In the genomic region with DNA sequence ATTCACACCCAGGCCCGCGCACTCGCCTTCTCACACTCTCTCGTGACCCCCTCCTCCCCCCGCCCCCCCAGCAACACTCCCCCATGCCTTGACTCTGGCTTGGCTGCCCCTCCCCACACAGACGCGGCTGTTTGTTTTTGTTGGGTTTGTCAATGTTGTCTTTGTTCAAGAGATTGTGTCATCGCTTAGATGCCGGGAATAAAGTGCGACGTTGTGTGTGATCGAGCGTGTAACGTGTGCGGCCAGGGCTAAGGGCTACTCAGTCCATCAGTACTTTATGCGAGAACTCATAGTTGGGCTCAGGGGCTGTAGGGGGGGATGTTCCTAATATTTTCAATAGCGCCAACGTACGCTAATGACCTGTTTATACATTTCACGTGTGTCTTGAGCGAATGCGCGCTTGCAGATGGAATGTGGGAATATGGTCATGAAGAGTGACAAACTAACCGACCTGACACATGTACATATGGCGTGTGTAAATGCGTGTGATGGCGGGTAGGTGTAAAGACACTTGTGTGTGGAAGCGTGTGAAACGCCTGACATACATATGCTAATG, we compare ENCODE assay signal across 7 mouse cellular contexts. TPM values are rescaled to one million over a fixed set of nuclear protein-coding genes. Genes with fewer than 3 reads are reported as not detected.
A peak's percentile ranks its signal among the peaks of the same experiment; 100 is the strongest.
DNase-seq lines count a peak whose midpoint lies in the region; ATAC-seq and TF ChIP-seq lines count a peak whose summit lies in the region.

No protein-coding gene starts in this region.

- WGBS in embryonic facial prominence, embryonic 15.5 days, result under 1% methylated on average over 29 of the region's 29 CpGs
- under 1% methylated on average over 29 of the region's 29 CpGs for WGBS in intestine, embryonic 15.5 days
- under 1% methylated on average over 29 of the region's 29 CpGs for WGBS in lung, embryonic 14.5 days

- peak overlapping the region; percentile 40 for H3K9ac ChIP-seq in embryonic facial prominence, embryonic 15.5 days
- H3K9ac ChIP-seq in intestine, embryonic 15.5 days, result peak overlapping the region; percentile 72
- H3K9ac ChIP-seq in lung, embryonic 14.5 days, result peak overlapping the region; percentile 74

- TF ChIP-seq CTCF in lung, embryonic 14.5 days (IDR thresholded peaks at IDR 0.05; ENCODE audit: low read depth), result no peak

- peak overlapping the region; percentile 91 for H3K27ac ChIP-seq in embryonic facial prominence, embryonic 15.5 days (replicated peaks)
- H3K27ac ChIP-seq in intestine, embryonic 15.5 days, result peak overlapping the region; percentile 93
- peak overlapping the region; percentile 94 for H3K27ac ChIP-seq in lung, embryonic 14.5 days (ENCODE audit: low read depth)

- no peaks in the 10 kb centered on the region for H3K9me3 ChIP-seq in embryonic facial prominence, embryonic 15.5 days (replicated peaks)
- no peaks in the 10 kb centered on the region for H3K9me3 ChIP-seq in intestine, embryonic 15.5 days
- H3K9me3 ChIP-seq in lung, embryonic 14.5 days (ENCODE audit: low read depth, low read length), result no peaks in the 10 kb centered on the region

- no peaks in the 10 kb centered on the region for H3K27me3 ChIP-seq in embryonic facial prominence, embryonic 15.5 days
- no peaks in the 10 kb centered on the region for H3K27me3 ChIP-seq in intestine, embryonic 15.5 days (replicated peaks)
- H3K27me3 ChIP-seq in lung, embryonic 14.5 days (ENCODE audit: insufficient read depth, low read length), result peaks cover 18% of the 10 kb centered on the region
- no peaks in the 10 kb centered on the region for H3K27me3 ChIP-seq in splenic B cell, adult 2 months (ENCODE audit: control insufficient read depth, insufficient read depth, low read length, poor library complexity, severe bottlenecking)

- H3K4me3 ChIP-seq in embryonic facial prominence, embryonic 15.5 days (replicated peaks), result peak overlapping the region; percentile 64
- H3K4me3 ChIP-seq in intestine, embryonic 15.5 days (replicated peaks), result peak overlapping the region; percentile 55
- H3K4me3 ChIP-seq in lung, embryonic 14.5 days (ENCODE audit: low read depth, low read length), result peak overlapping the region; percentile 61

- ATAC-seq in embryonic facial prominence, embryonic 15.5 days (ENCODE audit: insufficient number of reproducible peaks, low FRiP score, low TSS enrichment, low read depth), result no peak
- no peak; the same call in 1 of the 2 replicates for ATAC-seq in intestine, embryonic 15.5 days
- ATAC-seq in lung, embryonic 14.5 days (ENCODE audit: insufficient read depth), result peak; percentile 12; the same call in 1 of the 2 replicates

- peaks cover 12% of the 10 kb centered on the region for H3K36me3 ChIP-seq in embryonic facial prominence, embryonic 15.5 days
- no peaks in the 10 kb centered on the region for H3K36me3 ChIP-seq in intestine, embryonic 15.5 days
- H3K36me3 ChIP-seq in lung, embryonic 14.5 days (ENCODE audit: insufficient read depth), result peaks cover 11% of the 10 kb centered on the region
- no peaks in the 10 kb centered on the region for H3K36me3 ChIP-seq in splenic B cell, adult 2 months (ENCODE audit: control insufficient read depth, insufficient read depth, low read length, poor library complexity, severe bottlenecking)

- peak; percentile 46 for DNase-seq in urinary bladder, postnatal 14 days (ENCODE audit: low spot score)
- no peak for DNase-seq in urinary bladder, postnatal 4 days (ENCODE audit: low spot score in 2 of 2)
- DNase-seq in lung, embryonic 14.5 days, result peak; percentile 65
- peak; percentile 24 for DNase-seq in splenic B cell, adult 2 months (ENCODE audit: low read depth, low spot score)
- DNase-seq in testis, postnatal 14 days (ENCODE audit: low spot score), result no peak

- H3K4me1 ChIP-seq in embryonic facial prominence, embryonic 15.5 days, result peaks cover 61% of the 10 kb centered on the region
- peaks cover 43% of the 10 kb centered on the region for H3K4me1 ChIP-seq in intestine, embryonic 15.5 days (replicated peaks)
- H3K4me1 ChIP-seq in lung, embryonic 14.5 days (ENCODE audit: insufficient read depth), result peaks cover 9% of the 10 kb centered on the region; the same call in 1 of the 2 replicates

- peak overlapping the region; percentile 95 for H3K4me2 ChIP-seq in embryonic facial prominence, embryonic 15.5 days (replicated peaks)
- peak overlapping the region; percentile 96 for H3K4me2 ChIP-seq in intestine, embryonic 15.5 days (replicated peaks)
- H3K4me2 ChIP-seq in lung, embryonic 14.5 days, result peak overlapping the region; percentile 92

RNA-seq across cellular contexts. Expression of a gene that starts 0.8 kb away (rescaled TPM):
- 55.8 and 57.4 TPM in 2 replicates for polyA plus RNA-seq in embryonic facial prominence, embryonic 15.5 days (2015; fragmentation: Nextera tagmentation; extraction: Ambion mirVana)
- polyA plus RNA-seq in intestine, embryonic 15.5 days (2015; fragmentation: Nextera tagmentation; extraction: Ambion mirVana), result 57.9 and 58.5 TPM in 2 replicates
- 68.3 and 70.4 TPM in 2 replicates for polyA plus RNA-seq in lung, embryonic 14.5 days (2014; fragmentation: Nextera tagmentation; extraction: Ambion mirVana)

RNA-seq across cellular contexts. Expression of a gene that starts 9.8 kb away (rescaled TPM):
- polyA plus RNA-seq in embryonic facial prominence, embryonic 15.5 days (2015; fragmentation: Nextera tagmentation; extraction: Ambion mirVana), result 71.8 and 72.2 TPM in 2 replicates
- 60.6 and 63.9 TPM in 2 replicates for polyA plus RNA-seq in intestine, embryonic 15.5 days (2015; fragmentation: Nextera tagmentation; extraction: Ambion mirVana)
- polyA plus RNA-seq in lung, embryonic 14.5 days (2014; fragmentation: Nextera tagmentation; extraction: Ambion mirVana), result 58.5 and 60.2 TPM in 2 replicates

RNA-seq across cellular contexts. Expression of a gene that starts 21.0 kb away (rescaled TPM):
- 150 and 173 TPM in 2 replicates for polyA plus RNA-seq in embryonic facial prominence, embryonic 15.5 days (2015; fragmentation: Nextera tagmentation; extraction: Ambion mirVana)
- polyA plus RNA-seq in intestine, embryonic 15.5 days (2015; fragmentation: Nextera tagmentation; extraction: Ambion mirVana), result 131 and 134 TPM in 2 replicates
- polyA plus RNA-seq in lung, embryonic 14.5 days (2014; fragmentation: Nextera tagmentation; extraction: Ambion mirVana), result 118 and 119 TPM in 2 replicates

RNA-seq across cellular contexts. Expression of a gene that starts 34.0 kb away (rescaled TPM):
- polyA plus RNA-seq in embryonic facial prominence, embryonic 15.5 days (2015; fragmentation: Nextera tagmentation; extraction: Ambion mirVana), result 5.0 and 5.9 TPM in 2 replicates
- 2.9 and 4.1 TPM in 2 replicates for polyA plus RNA-seq in intestine, embryonic 15.5 days (2015; fragmentation: Nextera tagmentation; extraction: Ambion mirVana)
- 5.7 and 6.3 TPM in 2 replicates for polyA plus RNA-seq in lung, embryonic 14.5 days (2014; fragmentation: Nextera tagmentation; extraction: Ambion mirVana)

RNA-seq across cellular contexts. Expression of a gene that starts 34.4 kb away (rescaled TPM):
- polyA plus RNA-seq in embryonic facial prominence, embryonic 15.5 days (2015; fragmentation: Nextera tagmentation; extraction: Ambion mirVana), result 294 and 310 TPM in 2 replicates
- polyA plus RNA-seq in intestine, embryonic 15.5 days (2015; fragmentation: Nextera tagmentation; extraction: Ambion mirVana), result 348 and 351 TPM in 2 replicates
- 293 and 312 TPM in 2 replicates for polyA plus RNA-seq in lung, embryonic 14.5 days (2014; fragmentation: Nextera tagmentation; extraction: Ambion mirVana)

Comparison
In these comparisons a context has a peak if more than half of its experiments do, and no peak if none do; other contexts are left out.
1. DNase-seq: peak in urinary bladder, postnatal 14 days (single experiment), lung, embryonic 14.5 days (single experiment) and splenic B cell, adult 2 months (single experiment); none in urinary bladder, postnatal 4 days (0 of 2) and testis, postnatal 14 days (single experiment).
2. Peak in every context shown above with its lines, with median percentiles within 50 percentile points of each other: H3K27ac ChIP-seq, H3K4me2 ChIP-seq, H3K4me3 ChIP-seq and H3K9ac ChIP-seq.